Mouse (Mus musculus) naive thymus-derived CD4-positive, alpha-beta T cell, adult 5 months (primary cell): ENCODE data around the gene Ppp1r3a. TPM values are rescaled to one million over a fixed set of nuclear protein-coding genes. Genes with fewer than 3 reads are reported as not detected.

Source experiments
- polyA plus RNA-seq: library from polyadenylated mRNA; unstranded; fragments of 100-300 nt; shearing (Covaris generic); gene quantifications from one replicate; pipeline ENCODE4 v1.2.1, GENCODE M21; 2017

Gene Ppp1r3a
- polyA plus RNA-seq: not detected

DNA sequence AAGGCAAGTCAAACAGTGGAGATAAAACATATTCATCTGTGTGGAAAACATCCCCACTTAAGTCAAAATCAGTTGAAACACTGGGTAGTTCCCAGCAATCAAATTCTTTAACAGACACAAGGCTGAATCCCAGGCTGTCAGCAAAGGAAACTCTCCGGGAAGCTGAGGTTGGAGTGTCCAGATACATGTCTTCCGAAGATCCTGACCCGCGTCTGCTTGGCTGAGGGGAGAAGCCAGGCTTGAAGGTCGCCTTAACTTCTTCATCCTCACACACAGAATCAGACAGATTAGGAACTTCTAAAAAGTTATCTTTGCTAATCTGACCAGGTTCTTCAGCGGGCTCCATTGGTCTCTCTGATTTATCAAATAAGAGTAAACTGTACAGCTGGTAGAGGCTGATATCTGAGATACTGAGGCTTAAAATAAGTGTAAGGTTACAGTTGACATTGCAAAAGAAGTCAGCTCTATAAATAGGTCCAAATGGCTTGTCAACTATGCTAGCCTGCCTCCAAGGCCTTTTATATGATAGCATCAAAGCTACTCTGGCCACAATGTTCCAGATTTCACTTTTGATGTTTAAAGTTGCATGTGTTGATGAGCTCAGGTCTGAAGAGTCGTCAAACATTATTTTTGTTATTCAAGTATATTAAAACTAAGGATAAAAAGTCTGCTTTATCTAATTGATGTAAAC lies at the start of gene Ppp1r3a:
TSS of gene Ppp1r3a (minus strand) at position 374 of the 691 bp plus-strand sequence.

Other genes with a start within 250 kb of the Ppp1r3a start
- gene Foxp2, start 146.1 kb upstream of the Ppp1r3a start, polyA plus RNA-seq: 0.39 TPM